ENCODE assay signal across 8 mouse cellular contexts in the genomic region with DNA sequence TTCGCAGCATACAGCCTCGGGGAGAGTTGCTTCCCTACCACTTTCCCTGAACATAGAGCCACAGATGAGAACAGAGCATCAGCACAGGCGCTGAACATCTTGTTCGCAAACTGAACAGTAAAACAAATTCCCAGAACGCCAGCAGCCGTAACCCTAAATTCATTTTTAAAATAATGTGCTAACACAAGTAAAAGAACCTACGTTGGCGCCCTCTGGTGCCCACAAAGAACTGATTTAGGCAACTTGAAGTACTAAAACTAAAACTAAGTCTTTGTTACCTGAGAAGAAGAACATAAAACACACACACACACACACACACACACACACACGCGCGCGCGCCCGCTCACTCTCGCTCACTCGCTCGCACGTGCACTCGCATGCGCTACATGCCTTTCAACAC.
DNase-seq lines count a peak whose midpoint lies in the region; ATAC-seq and TF ChIP-seq lines count a peak whose summit lies in the region.

No protein-coding gene starts in this region.

- no peak overlapping the region for H3K4me2 ChIP-seq in forebrain, postnatal 0 days (ENCODE audit: low read depth)
- no peak overlapping the region for H3K4me2 ChIP-seq in forebrain, embryonic 15.5 days (replicated peaks)
- no peak overlapping the region for H3K4me2 ChIP-seq in hindbrain, postnatal 0 days (ENCODE audit: low read depth, low read length)
- no peak overlapping the region for H3K4me2 ChIP-seq in stomach, postnatal 0 days (replicated peaks; ENCODE audit: low read depth)

- H3K36me3 ChIP-seq in forebrain, postnatal 0 days (ENCODE audit: insufficient read depth) = no peaks in the 10 kb centered on the region
- no peaks in the 10 kb centered on the region for H3K36me3 ChIP-seq in forebrain, embryonic 15.5 days
- no peaks in the 10 kb centered on the region for H3K36me3 ChIP-seq in hindbrain, postnatal 0 days (ENCODE audit: insufficient read depth, low read length)
- H3K36me3 ChIP-seq in stomach, postnatal 0 days (ENCODE audit: control insufficient read depth, insufficient read depth, low read length) = no peaks in the 10 kb centered on the region

- no peak overlapping the region for H3K27ac ChIP-seq in forebrain, postnatal 0 days (ENCODE audit: low read depth, low read length)
- H3K27ac ChIP-seq in forebrain, embryonic 15.5 days (replicated peaks) = no peak overlapping the region
- H3K27ac ChIP-seq in hindbrain, postnatal 0 days = no peak overlapping the region
- no peak overlapping the region for H3K27ac ChIP-seq in stomach, postnatal 0 days (replicated peaks)

- H3K27me3 ChIP-seq in forebrain, postnatal 0 days (ENCODE audit: insufficient read depth, low read length) = no peaks in the 10 kb centered on the region
- no peaks in the 10 kb centered on the region for H3K27me3 ChIP-seq in forebrain, embryonic 15.5 days
- H3K27me3 ChIP-seq in hindbrain, postnatal 0 days (ENCODE audit: insufficient read depth, low read length) = no peaks in the 10 kb centered on the region
- no peaks in the 10 kb centered on the region for H3K27me3 ChIP-seq in stomach, postnatal 0 days (ENCODE audit: control insufficient read depth, insufficient read depth, low read length)

- H3K9ac ChIP-seq in forebrain, postnatal 0 days = no peak overlapping the region
- H3K9ac ChIP-seq in forebrain, embryonic 15.5 days (replicated peaks) = no peak overlapping the region
- H3K9ac ChIP-seq in hindbrain, postnatal 0 days (replicated peaks; ENCODE audit: low read length) = no peak overlapping the region
- no peak overlapping the region for H3K9ac ChIP-seq in stomach, postnatal 0 days (ENCODE audit: low read length)

- no peak overlapping the region for H3K4me3 ChIP-seq in forebrain, postnatal 0 days (ENCODE audit: low read depth, low read length)
- H3K4me3 ChIP-seq in forebrain, embryonic 15.5 days = no peak overlapping the region
- H3K4me3 ChIP-seq in hindbrain, postnatal 0 days (ENCODE audit: low read length) = no peak overlapping the region
- no peak overlapping the region for H3K4me3 ChIP-seq in stomach, postnatal 0 days (ENCODE audit: low read depth, low read length)

- peak; percentile 68 for TF ChIP-seq CTCF in forebrain, postnatal 0 days (IDR thresholded peaks at IDR 0.05; ENCODE audit: low read depth)
- TF ChIP-seq CTCF in hindbrain, postnatal 0 days (IDR thresholded peaks at IDR 0.05; ENCODE audit: low read depth) = peak; percentile 58
- TF ChIP-seq CTCF in stomach, postnatal 0 days (IDR thresholded peaks at IDR 0.05; ENCODE audit: low read depth) = peak; percentile 67

- no peaks in the 10 kb centered on the region for H3K9me3 ChIP-seq in forebrain, postnatal 0 days (ENCODE audit: low read length)
- no peaks in the 10 kb centered on the region for H3K9me3 ChIP-seq in forebrain, embryonic 15.5 days
- H3K9me3 ChIP-seq in hindbrain, postnatal 0 days (ENCODE audit: low read length) = no peaks in the 10 kb centered on the region
- H3K9me3 ChIP-seq in stomach, postnatal 0 days (ENCODE audit: control insufficient read depth, low read length) = no peaks in the 10 kb centered on the region

- peak; percentile 18; the same call in 1 of the 2 replicates for ATAC-seq in forebrain, postnatal 0 days
- no peak for ATAC-seq in forebrain, embryonic 15.5 days (replicated peaks)
- no peak for ATAC-seq in hindbrain, postnatal 0 days
- no peak for ATAC-seq in stomach, postnatal 0 days (ENCODE audit: low FRiP score, low TSS enrichment)

- no peak for TF ChIP-seq EP300 in stomach, postnatal 0 days (optimal IDR thresholded peaks at IDR 0.05)

- H3K4me1 ChIP-seq in forebrain, postnatal 0 days (ENCODE audit: insufficient read depth) = no peaks in the 10 kb centered on the region
- H3K4me1 ChIP-seq in forebrain, embryonic 15.5 days = no peaks in the 10 kb centered on the region
- H3K4me1 ChIP-seq in hindbrain, postnatal 0 days (ENCODE audit: insufficient read depth, low read length) = no peaks in the 10 kb centered on the region
- H3K4me1 ChIP-seq in stomach, postnatal 0 days (replicated peaks; ENCODE audit: control insufficient read depth, insufficient read depth) = no peaks in the 10 kb centered on the region

- WGBS in forebrain, postnatal 0 days = 68% methylated on average over 20 of the region's 20 CpGs
- WGBS in forebrain, embryonic 15.5 days = 79% methylated on average over 20 of the region's 20 CpGs
- 75% methylated on average over 20 of the region's 20 CpGs for WGBS in hindbrain, postnatal 0 days
- WGBS in stomach, postnatal 0 days = 58% methylated on average over 20 of the region's 20 CpGs

- intact Hi-C loops in left cerebral cortex, postnatal 36 days (cut with DNase I) = loop anchor here (2.0 to 10.0 kb wide), 2 partner anchors 238 to 568 kb away; no protein-coding TSS in a partner anchor

- DNase-seq in forebrain, postnatal 0 days = peak; percentile 79
- peak; percentile 69 for DNase-seq in urinary bladder, postnatal 14 days (ENCODE audit: low spot score)
- DNase-seq in urinary bladder, postnatal 4 days (ENCODE audit: low spot score in 2 of 2) = no peak
- peak; percentile 80 for DNase-seq in hindbrain, postnatal 0 days (ENCODE audit: low spot score)
- peak; percentile 23 to 35 for DNase-seq in left cerebral cortex, postnatal 36 days (ENCODE audit: low spot score in 2 of 2)
- DNase-seq in stomach, postnatal 0 days (ENCODE audit: low spot score) = peak; percentile 53
- no peak for DNase-seq in gastrocnemius, adult 8-10 months (ENCODE audit: low spot score in 2 of 2)

Comparison
In these comparisons a context has a peak if more than half of its experiments do, and no peak if none do; other contexts are left out.
1. DNase-seq: peak in forebrain, postnatal 0 days (single experiment), urinary bladder, postnatal 14 days (single experiment), hindbrain, postnatal 0 days (single experiment), left cerebral cortex, postnatal 36 days (2 of 2) and stomach, postnatal 0 days (single experiment); none in urinary bladder, postnatal 4 days (0 of 2) and gastrocnemius, adult 8-10 months (0 of 2).
2. Peak in every context shown above with its lines, with median percentiles within 50 percentile points of each other: CTCF ChIP-seq.